Mouse (Mus musculus) stomach, postnatal 0 days (tissue): ENCODE measurements around the gene Setdb1.

Experiments
- CTCF ChIP-seq: IDR thresholded peaks from 2 replicates; pipeline ENCODE4 v1.5.1; 2016; ENCODE audit warnings: antibody characterized with exemption, low read depth, mild to moderate bottlenecking, moderate library complexity
- EP300 ChIP-seq: optimal IDR thresholded peaks from 2 replicates; pipeline ENCODE3; 2016; ENCODE audit warnings: antibody characterized with exemption

- no peak for TF ChIP-seq CTCF
- TF ChIP-seq EP300: no peak
Measured at GRCm38 (mm10) chr3:95293537-95293936, 63.5 kb downstream of the Setdb1 start.
